Mouse (Mus musculus): ENCODE data around the gene Wdr93.

Gene Wdr93
- long read RNA-seq, experiment 1, partial matches to known transcripts, result 1 of 2 reads
- long read RNA-seq, experiment 1, other reads (novel, unspliced or antisense), result 1 of 2 reads
- long read RNA-seq, experiment 2, partial matches to known transcripts, result 0 of 2 reads
- long read RNA-seq, experiment 2, other reads (novel, unspliced or antisense), result 2 of 2 reads

DNA sequence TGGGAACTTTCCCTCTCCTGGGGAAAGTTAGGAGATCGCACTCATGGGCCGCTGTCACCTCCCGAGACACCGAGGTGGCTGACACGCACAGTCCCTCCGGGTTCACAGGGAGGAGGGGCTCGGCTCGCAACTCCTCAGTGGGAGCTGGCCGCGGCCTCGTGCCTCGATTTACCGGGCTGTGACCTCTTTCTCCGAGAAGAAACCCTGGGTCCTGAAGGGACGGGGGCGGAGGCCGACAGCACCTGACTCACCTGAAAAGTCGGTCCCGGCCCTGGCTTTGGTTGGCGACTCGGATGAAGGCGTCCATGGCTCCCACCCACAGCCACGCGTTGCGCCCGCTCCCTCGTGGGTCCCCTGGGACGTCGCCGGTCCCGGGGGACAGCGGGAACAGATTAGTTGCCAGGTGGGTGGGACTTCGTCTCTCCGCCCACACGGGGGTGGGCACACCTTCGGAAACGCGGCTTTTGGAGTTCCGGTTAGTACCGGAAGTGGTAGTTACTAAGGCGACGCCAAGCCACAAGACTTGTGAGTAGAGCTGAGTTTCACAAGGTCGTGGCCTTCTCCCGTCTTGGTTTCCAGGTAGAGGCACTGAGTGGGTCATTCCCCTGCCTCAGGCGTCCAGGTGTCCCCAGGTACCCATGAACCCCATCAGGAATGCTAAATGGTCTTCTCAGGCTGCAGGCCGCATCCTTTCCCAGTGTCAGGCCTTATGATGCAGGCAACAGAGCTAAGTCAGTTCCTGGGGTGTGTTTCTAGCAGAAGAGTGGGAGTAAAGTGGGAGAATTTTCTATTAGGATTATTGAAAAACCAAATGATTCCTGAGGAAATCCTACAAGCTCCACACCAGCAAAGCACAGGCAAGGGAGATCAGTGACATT lies at the start of gene Wdr93, which contains the start of gene Pex11a:
TSS of gene Wdr93 (plus strand) at position 505 of the 878 bp plus-strand sequence.
TSS of gene Pex11a (minus strand) at position 473 of the 878 bp plus-strand sequence.
- intact Hi-C loops (cut with DNase I), result loop anchor here (5.0 kb wide), 1 partner anchor 44 kb away; no protein-coding TSS in a partner anchor

DNA sequence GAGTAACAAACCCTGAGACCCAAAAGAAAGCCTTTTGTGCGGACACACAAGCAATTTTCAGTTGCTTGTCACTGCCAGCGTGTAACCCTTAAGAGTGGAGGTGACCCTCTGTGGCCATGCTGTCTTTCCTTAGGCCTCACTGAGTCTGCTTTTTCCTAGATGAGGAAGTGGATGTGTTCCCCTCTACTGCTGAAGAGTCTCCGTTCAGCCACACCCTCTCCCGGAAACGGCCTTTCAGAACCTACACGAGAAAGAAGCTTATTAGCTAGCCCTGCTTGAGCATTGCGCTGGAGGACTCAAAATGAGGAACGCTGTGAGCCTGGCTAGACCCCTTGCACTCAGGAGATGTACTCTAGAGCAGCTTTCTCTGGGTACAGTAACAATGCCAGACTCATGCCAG lies 46.5 kb upstream of the Wdr93 start:
- intact Hi-C loops (cut with DNase I), result no loop called here

DNA sequence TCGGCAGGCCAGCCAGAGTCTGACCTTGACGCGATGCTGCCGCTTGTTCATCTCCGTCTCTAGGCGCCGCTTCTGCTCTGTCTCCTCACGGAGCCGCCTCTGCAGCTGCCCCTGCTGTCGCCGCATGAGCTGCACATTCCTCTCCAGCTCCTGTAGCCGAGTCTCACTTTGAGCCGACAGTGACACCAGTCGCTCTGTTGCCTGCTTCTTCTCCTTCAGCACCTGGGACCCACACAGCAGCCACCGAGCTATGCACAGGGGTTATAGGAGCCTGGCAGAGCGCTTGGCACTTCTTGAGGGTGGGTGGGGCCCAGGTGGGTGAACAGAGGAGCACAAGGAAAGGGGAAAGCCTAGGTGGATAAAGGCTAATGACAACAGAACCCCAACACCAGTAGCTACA lies 40.2 kb upstream of the Wdr93 start:
- intact Hi-C loops (cut with DNase I), result no loop called here

DNA sequence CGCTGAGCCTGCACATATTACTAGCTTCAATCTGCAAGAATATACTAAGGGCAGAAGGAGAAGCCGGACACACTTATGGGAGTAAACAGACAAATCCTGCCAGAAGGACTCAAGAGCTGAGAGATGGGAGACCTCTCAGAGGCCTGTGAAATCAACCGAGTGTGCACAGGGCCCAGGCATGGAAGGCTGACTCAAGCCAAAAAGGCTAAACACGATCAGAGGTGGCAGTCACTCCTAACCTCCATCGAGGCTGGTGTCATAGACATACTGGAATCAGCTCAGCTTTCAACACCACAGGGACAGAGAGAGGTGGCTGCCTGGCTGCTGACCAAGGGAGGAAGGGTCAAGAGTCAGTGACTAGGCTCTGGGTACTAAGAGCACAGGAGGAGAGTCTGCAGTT lies 37.8 kb upstream of the Wdr93 start:
- intact Hi-C loops (cut with DNase I), result no loop called here

DNA sequence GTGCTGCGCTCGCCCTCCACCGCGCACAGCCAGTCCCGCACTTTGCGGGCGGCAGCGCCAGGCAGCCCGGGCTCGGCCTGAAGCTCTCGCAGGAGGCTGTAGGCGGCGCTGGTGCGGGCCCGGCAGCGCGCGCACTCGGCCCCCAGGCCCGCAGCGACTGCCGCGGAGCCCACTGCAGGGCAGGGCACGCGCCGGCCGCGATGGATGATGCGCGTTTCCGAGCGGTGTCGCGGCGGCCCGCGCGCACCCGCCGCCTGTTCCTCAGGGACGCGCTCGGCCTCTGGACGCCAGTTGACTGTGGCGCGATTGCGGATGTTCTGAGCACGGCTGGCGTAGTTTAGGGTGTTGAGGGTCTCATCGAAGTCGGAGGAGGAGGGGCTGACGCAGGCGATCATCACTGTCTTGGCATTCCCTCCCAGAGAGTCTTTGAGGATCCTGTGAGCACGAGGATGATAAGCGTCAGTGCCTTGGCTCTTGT lies 32.8 kb upstream of the Wdr93 start:
- intact Hi-C loops (cut with DNase I), result no loop called here

DNA sequence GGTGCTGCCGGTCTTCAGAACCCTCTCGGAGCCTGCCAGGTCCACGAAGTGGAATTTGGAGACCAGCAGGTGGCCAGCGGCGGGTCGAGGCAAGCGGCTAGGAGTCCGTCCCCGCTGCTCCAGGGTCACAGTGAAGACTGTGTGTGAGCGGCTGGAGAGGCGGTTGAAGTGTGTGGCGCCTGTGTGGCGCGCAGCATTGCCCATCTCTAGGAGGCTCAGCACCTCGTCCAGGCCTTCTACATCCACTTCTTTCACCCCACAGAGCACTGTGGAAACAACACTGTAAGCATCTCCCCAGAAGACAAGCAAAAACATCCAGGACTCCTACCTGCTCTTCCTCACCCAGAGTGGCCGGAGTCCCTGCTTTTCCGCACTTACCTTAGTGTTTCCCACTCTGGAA lies 32.1 kb upstream of the Wdr93 start:
- intact Hi-C loops (cut with DNase I), result no loop called here

DNA sequence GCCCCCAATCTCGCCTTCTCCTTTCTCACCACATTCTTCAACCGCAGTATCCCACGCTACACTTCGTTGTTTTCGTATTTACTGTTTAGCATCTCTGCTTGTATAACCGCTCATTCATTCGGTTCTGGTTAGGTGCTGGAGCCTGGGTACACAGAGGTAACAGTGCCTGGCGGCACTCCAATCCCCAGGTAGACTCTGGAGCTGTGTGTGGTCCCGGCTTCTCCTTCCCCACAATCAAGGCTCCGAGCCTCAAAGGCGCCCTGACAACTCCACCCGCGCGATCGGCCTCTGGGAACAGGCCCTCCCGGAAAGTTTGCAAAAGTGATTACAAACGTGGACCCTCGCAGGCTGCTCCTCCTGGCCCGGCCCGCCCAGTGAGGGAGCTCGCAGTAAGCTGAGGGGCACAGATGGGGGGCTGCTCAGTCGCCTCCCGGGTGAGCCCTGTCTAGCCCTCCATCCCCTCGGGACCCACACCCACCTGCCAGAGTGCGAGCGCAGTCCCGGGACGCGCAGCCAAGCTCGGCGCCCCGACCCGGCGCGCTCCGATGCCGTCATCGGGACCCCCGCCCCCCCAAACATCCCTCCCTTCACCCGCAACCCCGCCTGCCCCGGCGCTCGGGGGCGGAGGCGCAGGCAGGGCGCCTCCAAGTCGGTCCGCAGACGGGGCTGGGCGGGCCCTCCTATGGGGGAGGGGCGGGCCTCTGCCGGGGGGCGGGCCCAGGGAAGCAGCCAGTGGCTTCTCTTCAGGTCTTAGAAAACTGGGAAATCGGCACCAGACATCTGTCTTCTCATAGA lies 27.6 kb upstream of the Wdr93 start, which contains the start of gene Kif7:
TSS of gene Kif7 (minus strand) at position 534 of the 795 bp plus-strand sequence.
- intact Hi-C loops (cut with DNase I), result no loop called here

DNA sequence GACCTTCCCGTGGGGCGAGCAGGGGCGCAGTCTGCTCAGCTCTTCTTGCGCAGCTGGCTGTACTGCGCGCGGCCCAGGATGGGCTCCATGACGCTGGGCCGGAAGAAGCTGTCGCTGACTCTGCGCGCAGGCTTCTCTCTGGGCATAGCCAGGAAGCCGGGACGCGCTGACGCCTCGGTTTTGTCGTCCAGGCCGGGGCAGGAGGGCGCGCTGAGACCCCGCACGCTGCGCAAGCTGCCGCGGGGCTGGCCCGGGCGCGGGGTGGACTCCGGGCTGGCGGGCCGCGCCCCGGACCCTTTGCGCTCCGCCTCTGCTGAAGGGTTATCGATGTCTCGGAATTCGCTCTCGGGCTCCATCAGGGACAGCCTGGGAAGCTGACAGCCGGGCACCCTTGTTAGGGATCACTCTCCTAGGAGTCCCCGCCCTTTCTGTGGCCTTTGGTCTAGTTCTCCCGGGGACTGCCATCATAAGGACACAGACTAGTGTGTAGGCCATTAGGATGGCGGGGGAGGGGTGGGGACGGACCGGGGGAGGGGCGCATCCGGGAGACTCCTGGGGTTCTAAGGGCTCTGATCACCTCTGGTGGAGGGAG lies 21.5 kb upstream of the Wdr93 start:
- intact Hi-C loops (cut with DNase I), result loop anchor here (5.0 kb wide), 1 partner anchor 59 kb away; the partner anchor contains the start of gene Ticrr

DNA sequence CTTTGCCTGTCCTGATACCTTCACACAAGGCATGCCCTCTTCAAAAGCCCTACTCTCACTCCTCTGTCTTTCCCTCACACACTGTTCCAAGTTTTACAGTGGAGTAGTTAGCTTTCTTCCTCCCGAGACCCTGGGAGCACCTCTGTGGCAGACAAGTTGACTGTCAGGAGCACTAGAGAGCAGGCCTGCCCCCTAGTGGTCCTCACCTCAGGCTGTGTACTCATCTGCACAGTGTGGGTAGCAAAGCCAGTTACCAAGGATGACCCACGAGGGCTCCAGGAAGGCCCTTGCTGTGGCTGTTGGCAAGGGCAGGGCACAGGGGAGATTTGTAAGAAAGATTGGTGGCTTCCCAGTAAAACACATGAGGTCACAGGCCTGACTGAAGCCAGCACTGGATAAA lies 15.9 kb upstream of the Wdr93 start:
- intact Hi-C loops (cut with DNase I), result loop anchor here (2.0 to 5.0 kb wide), 2 partner anchors 60 to 116 kb away; no protein-coding TSS in a partner anchor

DNA sequence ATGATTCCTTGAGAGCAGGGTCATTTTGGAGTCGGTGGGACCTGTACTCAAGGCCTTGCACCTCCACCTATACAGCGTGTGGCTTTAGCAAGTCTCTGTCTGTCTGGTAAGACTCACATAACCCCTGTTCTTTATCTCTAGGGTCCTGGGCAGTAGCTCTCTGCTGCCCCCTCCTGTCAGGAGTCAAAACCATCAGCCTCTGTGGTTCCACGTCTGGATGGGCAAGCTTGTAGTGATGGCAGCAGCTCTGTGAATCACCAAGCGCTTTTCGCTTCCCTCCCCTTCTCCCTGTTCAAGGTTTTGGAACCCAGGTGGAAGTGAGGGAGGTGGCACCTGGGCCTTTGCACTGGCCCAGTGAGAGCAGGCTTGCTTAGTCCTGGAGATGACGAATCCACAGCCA lies 14.7 kb upstream of the Wdr93 start:
- intact Hi-C loops (cut with DNase I), result loop anchor here (5.0 kb wide), 1 partner anchor 59 kb away; no protein-coding TSS in a partner anchor

DNA sequence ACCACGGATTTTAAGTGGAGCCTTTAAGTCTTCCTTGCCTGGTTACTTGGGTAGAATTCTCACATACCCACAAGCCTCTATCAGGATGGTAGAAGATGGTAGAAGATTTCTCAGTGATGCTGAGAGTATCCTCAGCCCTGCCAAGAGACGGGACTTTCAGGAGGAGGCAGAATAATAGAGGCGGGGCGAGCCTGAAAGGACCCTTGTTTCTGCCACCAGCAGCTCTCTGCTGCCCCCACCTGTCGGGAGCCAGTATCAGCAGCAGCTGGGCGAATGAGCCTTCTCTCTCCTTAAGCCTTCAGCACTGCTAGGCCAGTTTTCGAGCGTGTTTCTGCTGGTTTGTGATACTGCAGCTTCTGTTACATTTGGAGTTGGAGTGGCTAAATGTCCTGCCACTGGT lies 13.8 kb upstream of the Wdr93 start:
- intact Hi-C loops (cut with DNase I), result loop anchor here (5.0 kb wide), 1 partner anchor 58 kb away; no protein-coding TSS in a partner anchor

DNA sequence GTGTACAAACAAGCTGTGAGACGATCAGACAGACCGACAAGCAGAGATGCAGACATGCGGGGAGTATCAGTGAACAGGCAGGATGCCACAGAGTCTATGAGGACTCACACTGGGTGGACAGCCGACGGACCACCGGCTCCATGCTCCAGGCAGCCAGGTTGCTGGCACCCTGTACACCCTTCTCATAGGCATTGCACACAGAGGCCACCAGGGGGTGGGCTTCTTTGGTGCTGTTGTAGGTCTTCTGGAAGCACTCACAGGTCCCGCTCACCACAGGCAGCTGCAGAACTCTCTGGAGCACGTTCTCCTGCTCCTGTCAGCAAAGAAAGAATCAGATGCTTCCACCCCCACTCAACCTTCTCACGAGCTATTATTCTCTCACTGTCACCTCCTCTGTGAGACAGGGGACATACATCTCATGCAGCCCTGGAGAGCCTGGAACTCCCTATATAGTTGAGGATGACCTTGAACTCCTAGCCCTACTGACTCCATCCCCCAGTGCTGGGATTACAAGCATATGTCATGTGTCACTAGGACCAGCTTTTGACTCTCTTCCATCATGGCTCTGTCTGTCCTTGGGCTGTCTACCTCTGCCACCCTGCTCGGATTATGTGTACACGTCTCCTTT lies 13.1 kb upstream of the Wdr93 start:
- intact Hi-C loops (cut with DNase I), result loop anchor here (5.0 kb wide), 1 partner anchor 57 kb away; no protein-coding TSS in a partner anchor

DNA sequence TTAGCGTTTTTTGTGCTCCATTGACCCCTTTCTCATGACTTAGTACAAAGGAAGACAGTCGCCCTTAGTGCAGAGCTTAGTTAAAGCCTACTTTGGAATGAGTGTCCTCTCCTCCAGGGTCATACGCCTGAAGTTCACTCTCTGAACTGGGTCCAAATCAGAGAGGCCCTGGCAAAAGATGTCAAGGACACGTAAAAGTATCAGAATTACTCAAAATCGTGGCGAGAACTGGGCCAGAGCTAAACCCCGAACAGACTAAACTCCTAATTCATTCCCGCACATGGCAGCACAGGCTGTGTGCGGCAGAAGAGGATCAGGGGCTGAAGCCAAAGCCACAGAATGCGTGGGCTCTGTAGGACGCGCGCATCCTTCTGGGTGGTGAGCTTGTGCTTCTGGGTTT lies 11.5 kb upstream of the Wdr93 start:
- intact Hi-C loops (cut with DNase I), result no loop called here

DNA sequence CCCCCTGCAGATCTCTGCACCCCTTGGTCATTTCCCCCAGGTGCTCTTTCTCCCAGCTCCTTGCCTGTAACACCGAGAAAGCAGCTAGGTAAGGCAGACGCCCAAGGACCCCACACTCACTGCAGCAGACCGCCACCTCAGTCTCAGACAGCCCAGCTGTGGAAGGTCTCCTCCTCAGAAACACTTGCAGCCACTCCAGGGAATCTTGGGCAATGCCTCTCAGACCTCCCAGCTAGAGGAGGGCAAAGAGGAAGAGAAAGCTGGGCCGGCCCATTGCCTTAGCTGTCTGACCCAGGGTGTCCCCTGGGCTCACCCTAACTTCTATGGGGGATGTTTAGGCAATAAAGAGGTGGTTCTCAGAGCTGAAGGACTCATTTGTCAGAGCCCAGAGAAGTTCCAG lies 10.3 kb upstream of the Wdr93 start, which contains the start of gene Plin1:
TSS of gene Plin1 (minus strand) at position 282 of the 400 bp plus-strand sequence.
- intact Hi-C loops (cut with DNase I), result no loop called here

DNA sequence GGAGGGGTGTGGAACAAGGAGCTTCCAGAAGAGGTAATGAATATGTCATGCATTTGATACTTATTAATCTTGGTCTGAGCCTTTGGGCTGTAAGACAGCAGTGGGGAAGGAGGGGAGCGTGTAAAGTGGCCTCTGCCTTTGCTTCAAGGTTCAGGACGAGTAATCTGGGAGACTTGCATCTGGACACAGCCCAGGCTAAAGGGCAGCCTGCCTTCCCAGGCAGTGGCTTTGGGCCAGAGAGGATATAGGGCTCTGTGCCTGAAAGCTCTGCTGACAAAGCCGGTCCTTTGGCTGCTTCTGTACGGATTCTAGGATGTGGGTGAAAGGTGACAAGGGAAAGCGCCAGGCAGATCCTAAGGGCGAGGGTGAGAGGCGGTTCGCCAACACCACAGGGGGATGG lies 8.4 kb upstream of the Wdr93 start:
- intact Hi-C loops (cut with DNase I), result no loop called here

DNA sequence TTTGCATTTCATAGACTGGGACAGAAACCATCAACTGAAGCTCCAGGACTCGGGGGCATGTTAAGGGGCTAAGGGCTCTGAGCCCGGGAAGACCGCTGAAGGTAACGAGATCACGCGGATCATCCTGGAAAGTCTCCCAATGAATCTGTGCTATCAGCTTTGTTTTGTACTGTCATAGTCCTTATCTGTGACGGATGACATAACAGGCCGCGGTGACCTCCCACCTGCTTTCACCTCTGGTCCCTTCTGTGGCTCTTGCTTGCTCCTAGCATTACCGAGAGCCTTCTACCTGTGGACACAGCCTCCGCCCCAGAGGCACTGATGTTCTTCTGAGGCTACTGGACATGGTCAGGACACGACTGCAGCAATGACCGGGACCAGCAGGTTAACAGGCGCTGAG lies 6.5 kb upstream of the Wdr93 start:
- intact Hi-C loops (cut with DNase I), result no loop called here

DNA sequence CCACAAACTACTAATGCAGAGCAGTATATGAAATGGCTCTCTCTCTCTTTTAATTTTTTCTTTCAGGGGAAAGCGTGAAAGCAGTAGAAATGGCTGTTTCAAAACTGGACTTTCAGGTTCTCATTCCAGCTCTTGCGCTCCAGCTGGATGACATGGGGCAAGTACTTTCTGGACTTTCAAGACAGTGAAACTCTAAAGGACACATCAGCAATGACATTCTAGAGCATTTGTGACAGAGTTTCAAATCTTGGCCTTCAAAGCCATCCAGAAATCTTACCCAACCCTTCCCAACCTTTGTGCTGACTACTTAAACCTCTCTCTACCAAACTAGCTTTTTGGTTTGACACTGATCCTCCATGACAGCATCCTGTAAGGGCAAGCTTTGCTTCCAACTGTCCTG lies 4.0 kb upstream of the Wdr93 start:
- intact Hi-C loops (cut with DNase I), result no loop called here

DNA sequence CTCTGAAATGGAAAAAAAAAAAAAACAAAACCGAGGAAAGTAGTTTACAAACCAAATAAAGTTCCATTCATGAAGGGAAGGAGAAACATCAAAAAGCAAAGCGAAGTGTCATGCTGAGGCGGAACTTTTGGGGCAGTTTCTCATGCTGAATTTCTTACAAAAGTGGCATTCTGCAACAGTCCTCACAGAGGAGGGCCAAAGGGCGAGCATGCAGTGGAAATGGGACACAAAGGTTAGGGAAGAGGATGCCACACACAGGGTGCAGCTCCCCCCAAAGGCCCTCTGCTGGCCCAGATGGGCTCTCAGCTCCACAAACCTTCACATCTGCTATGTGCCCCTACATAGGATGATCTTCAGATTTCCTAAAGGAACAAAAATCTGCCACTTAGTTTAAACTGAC lies 2.7 kb upstream of the Wdr93 start:
- intact Hi-C loops (cut with DNase I), result loop anchor here (5.0 kb wide), 1 partner anchor 47 kb away; no protein-coding TSS in a partner anchor

DNA sequence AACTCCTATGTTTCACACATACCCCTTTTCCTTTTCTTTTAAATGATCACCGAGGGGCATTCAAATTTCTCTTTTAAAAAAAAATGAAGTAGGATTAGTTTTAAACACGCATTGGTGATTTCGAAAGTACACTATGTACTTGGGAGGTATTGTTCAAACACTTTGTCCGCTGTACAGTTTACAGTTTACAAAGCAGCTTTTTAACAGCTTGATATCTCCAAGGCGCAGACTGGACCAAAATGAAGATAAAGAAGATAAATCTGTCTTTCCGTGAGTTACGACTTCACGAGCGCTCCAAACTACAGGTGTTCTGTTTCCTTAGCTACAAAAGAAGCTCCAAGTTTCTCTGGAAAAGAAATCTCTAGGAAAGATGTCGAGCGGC lies 695 bp upstream of the Wdr93 start:
- intact Hi-C loops (cut with DNase I), result loop anchor here (5.0 kb wide), 1 partner anchor 45 kb away; no protein-coding TSS in a partner anchor

DNA sequence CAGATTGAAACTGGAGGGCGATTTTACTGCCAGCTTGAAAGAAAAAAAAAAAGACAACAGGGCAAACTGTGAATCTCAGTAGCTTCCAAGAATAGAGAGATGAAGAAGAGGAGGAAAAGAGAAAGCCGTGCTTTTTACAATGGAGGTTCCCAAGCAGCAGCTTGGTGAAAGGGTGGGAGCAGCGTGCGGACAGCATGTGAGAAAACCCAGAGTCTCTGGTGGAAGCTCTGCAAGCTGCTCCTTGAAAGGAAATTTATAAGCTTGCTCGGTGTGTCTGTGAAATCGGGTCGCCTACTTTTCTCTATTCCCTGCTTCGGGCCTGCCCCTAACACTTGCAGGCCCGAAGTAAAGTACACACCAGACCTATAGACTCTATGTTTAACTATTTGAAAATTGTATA lies 1.1 kb downstream of the Wdr93 start:
- intact Hi-C loops (cut with DNase I), result loop anchor here (5.0 kb wide), 1 partner anchor 43 kb away; no protein-coding TSS in a partner anchor
